Mouse (Mus musculus) spleen, postnatal 36 days (tissue): ENCODE results near the gene Syt17.
A peak's percentile ranks its signal among the peaks of the same experiment; 100 is the strongest.

ENCODE experiments used
- DNase-seq, 2 experiments: peaks; one replicate each; pipeline ENCODE4 v3.0.0; 2022; ENCODE audit warnings: low spot score in 2 of 2, mixed read lengths in 1 of 2

The Syt17 gene

GRCm38 (mm10) chr7:118448134-118448967 lies at the start of gene Syt17:
TSS of gene Syt17 (minus strand) at chr7:118448222.
- no peak for DNase-seq

DNA sequence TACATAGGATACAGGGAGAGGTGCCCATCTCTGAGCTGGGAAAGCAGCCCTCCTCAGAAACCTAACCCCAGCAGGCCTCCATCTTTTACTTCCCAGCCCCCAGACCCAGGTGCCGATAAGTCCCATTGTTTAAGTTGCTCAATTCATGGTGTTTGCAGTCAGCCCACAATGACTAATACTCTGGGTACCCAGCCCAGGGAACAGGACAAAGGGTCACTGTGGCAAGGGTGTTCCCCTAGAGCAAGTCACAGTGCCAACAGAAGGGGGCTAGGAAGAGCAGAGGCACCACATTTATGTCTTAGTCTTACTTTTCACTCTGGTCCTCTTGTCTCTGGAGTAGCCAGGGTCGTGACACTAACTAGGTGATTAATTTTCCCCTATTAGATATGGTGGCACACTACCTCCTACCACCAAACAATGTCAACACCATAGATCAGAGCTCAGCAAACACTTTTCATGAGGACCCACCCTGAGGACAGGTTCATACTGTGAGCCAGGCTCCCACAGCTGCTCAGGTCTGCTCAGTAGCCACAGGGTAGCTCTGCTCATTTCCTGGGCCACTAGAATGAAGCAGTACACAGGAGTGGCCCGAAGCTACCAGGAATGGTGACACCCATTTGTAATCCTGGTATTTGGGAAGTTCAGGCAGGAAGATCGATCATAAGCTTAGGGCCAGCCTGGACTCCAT lies 47.0 kb upstream of the Syt17 start:
- no peak for DNase-seq

DNA sequence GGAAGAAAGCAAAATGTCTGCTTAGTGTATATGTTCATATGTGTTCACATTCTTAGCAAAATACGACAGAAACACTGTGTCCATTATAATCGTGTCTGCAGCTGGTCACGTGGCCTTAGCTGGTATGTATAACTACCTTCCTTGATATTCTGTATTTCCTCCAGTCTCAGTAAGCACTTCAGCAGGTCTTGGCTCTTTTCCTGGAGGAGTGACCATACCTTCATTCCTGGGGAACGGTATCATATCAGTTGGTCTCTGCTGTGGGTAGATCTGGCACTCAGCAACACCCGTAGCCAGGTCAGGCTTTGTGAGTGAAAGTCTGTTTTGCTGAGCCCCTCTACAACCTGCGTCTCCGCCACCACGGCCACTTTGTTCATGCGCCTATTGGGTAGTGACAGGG lies 45.9 kb upstream of the Syt17 start:
- no peak for DNase-seq

GRCm38 (mm10) chr7:118491431-118492147 lies 43.6 kb upstream of the Syt17 start, which contains the start of gene Itpripl2:
TSS of gene Itpripl2 (minus strand) at chr7:118491975.
- peak; percentile 56 to 57 for DNase-seq

GRCm38 (mm10) chr7:118490666-118491430 lies 42.8 kb upstream of the Syt17 start:
- no peak for DNase-seq

GRCm38 (mm10) chr7:118489706-118490665 lies 42.0 kb upstream of the Syt17 start:
- DNase-seq, result no peak

DNA sequence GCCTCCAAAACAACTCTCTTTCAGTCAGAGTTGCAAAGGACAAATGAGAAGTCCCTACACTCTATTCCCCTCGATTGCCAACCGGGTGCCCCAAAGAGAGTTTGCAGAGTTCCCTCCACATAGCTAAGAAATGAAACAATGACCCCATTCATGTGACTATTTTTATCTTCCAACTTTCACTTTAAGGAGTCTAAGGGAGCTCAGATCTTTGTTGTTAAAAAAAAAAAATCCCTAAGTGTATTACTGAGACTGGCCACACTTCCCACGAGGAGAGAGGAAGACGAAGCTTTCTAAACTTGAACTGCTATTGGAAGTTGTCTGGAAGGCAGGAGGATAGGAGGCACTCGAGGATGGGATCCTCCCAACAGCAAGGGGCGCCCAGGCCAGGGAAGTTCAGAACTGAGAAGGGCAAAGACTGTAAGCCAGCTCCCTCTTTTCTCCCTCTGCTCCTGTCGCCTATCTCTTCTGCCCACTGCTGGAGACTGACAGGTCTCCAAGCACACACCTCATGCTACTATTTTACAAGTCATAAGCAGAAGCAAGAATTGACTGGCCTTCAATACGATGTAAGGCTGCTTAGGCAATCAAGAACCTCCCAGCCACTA lies 40.1 kb upstream of the Syt17 start:
- no peak for DNase-seq

DNA sequence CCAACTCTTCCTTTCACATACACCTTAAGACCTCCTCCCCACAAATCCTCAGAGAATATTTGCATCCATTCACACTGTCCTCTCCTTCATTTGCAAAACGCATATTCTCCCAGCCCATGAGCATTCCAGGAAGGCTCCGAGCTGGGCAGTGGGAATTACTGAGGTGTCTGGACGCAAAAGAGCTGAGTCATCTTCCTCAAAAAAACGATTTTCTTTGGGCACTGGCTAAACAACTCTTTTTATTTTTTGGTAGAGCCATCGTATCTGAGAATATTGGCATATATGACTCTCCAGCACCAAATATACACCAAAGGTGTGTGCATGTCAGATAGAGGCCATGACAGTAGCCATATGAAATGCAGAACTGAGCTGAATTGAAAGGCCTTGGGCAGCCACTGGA lies 38.9 kb upstream of the Syt17 start:
- DNase-seq, result no peak

DNA sequence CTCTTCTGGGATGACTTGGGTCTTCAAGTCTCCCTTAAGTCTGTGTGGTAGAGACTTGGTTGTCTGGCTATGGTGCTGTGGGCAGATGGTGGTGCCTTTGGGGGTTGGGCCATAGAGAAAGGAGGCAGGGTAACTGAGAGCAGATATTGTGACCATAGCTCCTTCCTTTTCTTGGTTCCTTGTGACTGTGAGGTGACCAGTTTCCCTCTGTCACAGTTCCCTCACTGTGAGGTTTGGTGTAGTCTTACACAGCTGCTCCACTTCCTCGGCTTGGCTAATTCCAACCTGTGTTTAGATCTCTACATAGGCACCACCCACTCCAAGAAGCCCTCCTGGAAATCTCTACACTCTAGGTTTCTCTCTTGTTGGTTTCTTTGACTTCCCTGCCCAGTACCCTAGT lies 36.0 kb upstream of the Syt17 start:
- no peak for DNase-seq

GRCm38 (mm10) chr7:118482001-118482400 lies 34.0 kb upstream of the Syt17 start:
- DNase-seq, result no peak

DNA sequence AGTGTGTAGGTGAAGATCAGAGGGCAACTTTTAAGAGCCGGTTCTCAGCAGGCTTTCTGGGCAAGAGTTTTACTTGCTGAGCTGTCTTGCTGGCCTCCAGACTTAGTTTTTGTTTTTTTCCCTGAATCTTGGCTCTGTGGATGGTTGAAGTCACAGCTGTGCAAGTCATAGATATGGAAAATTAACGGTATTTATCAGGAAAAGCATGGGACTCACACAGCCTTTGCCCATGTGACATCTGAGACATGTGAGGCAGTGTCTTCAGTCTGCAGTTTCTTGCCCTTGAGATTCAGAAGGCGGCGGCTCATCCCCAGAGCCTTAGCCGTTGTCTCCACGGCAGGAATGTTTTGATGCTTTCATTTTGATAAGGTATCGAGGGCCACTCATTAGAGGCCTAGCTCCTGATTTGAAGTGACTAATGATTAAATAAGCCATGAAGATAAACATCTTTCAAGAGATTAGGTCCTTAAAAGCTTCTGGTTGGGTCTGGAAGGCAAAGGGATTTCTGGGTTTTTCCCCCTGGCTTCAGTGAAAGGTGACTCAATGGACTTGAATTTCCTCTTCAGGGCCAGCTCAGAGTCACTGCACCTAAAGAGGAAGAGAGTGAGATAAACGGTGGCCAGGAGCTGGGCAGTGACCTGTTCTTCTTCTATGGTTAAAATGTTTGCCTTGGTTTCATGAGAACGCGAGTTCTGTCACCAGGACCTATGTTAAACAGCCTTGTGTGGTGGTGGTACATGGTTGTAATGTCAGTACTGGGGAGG lies 33.2 kb upstream of the Syt17 start:
- no peak for DNase-seq

GRCm38 (mm10) chr7:118480160-118480709 lies 32.2 kb upstream of the Syt17 start:
- no peak for DNase-seq

DNA sequence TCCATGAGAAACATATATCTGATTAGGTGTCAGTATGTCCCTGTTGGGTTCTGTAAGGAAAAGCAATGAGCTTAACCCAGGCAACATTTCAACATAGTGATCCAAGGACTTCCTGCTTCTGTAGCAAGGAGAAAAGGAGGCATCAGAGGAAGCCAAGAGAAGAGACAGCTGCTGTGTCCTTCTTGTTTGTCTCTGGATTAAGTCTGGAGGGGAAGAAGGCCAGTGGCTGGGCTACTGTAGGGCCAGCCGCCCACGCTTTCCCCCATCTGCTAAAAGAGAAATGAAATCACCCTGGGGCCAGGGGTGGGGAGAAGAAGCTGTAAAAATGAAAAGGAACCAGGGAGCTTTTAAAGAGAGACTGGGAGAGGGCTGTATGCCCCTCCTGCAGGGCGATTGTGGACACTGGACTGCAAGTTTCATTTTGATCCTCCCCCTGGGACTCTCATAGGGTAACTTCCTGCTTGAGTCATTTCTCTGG lies 30.9 kb upstream of the Syt17 start:
- DNase-seq, result peak in 1 of 2 experiments; percentile 20

GRCm38 (mm10) chr7:118476428-118476827 lies 28.4 kb upstream of the Syt17 start:
- DNase-seq, result no peak

DNA sequence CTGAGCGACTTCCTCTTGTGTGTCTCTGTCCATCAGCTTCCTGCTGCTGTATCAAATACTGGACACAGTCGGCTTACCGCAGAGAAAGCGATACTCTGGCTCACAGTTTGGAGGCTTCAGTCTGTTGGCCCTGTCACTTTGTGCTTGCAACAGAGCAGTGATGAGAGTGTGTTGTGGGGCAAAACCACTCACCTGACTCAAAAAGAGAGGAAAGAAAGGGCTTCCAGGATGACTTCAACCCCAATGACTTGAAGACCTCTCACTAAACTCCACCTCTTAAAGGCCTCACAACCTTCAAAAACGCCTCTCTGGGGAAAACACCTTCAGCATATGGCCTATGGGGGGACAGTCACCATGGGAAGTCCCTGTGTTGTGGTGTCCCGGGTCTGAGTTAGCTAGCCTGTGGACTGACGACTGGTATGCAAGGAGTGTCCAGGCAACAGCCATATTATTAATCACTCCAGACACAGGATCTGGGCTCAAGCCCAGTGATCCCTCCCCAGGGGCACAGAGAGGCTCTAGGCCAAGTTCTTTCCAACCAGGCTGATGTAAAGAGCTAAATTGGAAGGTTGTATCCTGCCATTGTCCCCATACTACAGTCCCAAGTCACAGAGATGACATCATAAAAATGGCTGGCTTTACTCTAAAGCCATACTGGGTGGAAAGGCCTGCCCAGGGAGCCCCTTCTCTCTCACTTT lies 27.1 kb upstream of the Syt17 start:
- DNase-seq, result no peak

DNA sequence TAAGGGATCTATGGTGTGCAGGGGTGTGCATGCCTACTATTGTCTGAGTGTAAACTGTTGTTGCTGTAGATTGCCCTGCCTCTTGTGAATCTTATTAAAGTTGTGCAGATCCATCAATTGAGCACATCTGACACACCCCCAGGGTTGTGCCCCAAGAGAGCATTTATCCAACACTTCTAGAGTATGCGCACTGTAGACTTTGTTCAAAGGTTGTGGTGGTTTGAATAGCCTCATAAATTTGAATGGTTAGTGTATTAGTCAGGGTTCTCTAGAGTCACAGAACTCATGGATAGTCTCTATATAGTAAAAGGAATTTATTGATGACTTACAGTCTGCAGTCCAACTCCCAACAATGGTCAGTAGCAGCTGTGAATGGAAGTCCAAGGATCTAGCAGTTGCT lies 24.9 kb upstream of the Syt17 start:
- DNase-seq, result no peak

GRCm38 (mm10) chr7:118468060-118468459 lies 20.0 kb upstream of the Syt17 start:
- no peak for DNase-seq

DNA sequence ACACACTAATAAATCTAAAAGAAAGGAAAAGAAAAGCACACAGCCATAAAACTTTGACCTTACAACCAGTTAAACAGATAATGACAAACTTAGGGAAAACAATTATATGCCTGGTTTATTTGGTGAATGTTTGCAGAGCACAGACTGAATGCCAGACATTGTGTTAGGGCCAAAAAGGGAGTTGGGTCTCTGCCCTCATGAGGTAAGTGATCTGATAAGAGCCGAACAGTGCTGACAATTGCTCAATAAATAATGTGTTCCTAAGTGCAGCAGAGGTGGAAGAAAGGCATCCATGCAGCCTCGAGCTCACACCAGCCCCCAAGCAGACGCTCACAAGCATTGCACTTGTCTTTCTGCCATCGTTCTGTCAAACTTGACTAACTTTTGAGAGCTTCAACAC lies 16.4 kb upstream of the Syt17 start:
- DNase-seq, result no peak
